Mouse (Mus musculus) embryonic facial prominence, embryonic 10.5 days (tissue): ENCODE measurements around the gene Focad. TPM values are rescaled to one million over a fixed set of nuclear protein-coding genes. Genes with fewer than 3 reads are reported as not detected.
"Not testable (repeated sequence)": the region's sequence is repeated elsewhere in the genome, so short reads cannot be mapped to it uniquely, and the experiment has no call there.

Experiments used
- DNase-seq: peaks from one replicate; pipeline ENCODE4 v3.0.0-alpha.2; 2017; ENCODE audit warnings: low spot score
- H3K27ac ChIP-seq: fragments of 300-500 bp; sonication (generic); replicated peaks from 2 replicates; pipeline ENCODE4 v1.5.1; 2016; ENCODE audit warnings: mild to moderate bottlenecking
- H3K27me3 ChIP-seq: fragments of 300-500 bp; sonication (generic); replicated peaks from 2 replicates; pipeline ENCODE4 v1.6.1; 2016; ENCODE audit warnings: low read depth, mild to moderate bottlenecking; ENCODE audit not compliant: poor library complexity, severe bottlenecking
- H3K36me3 ChIP-seq: fragments of 300-500 bp; sonication (generic); replicated peaks from 2 replicates; pipeline ENCODE4 v1.6.1; 2016; ENCODE audit warnings: mild to moderate bottlenecking, moderate library complexity
- H3K4me1 ChIP-seq: fragments of 300-500 bp; sonication (generic); 2 replicates; pipeline ENCODE4 v1.6.1; 2016
- H3K4me3 ChIP-seq: fragments of 300-500 bp; sonication (generic); 2 replicates; pipeline ENCODE4 v1.5.1; 2016; ENCODE audit warnings: mild to moderate bottlenecking, moderate library complexity
- H3K9me3 ChIP-seq: fragments of 300-500 bp; sonication (generic); 2 replicates; pipeline ENCODE4 v1.6.1; 2016; ENCODE audit warnings: mild to moderate bottlenecking
- WGBS: fragments of 180-500 bp; shearing (Covaris S2); methylation state at CpG from one replicate; pipeline ENCODE4 v1.1.7; 2016; 5-methylcytosine and 5-hydroxymethylcytosine counted together
- polyA plus RNA-seq: library from polyadenylated mRNA; unstranded; fragments of >200 nt; fragmentation: Nextera tagmentation; extraction: Ambion mirVana; gene quantifications from 2 replicates; pipeline ENCODE4 v1.2.1, GENCODE M21; 2016

Gene Focad
- polyA plus RNA-seq, 1 experiment from 2014 or later, result 15.0 TPM

GRCm38 (mm10) chr4:88344468-88344867 lies 250.0 kb downstream of the Focad start:
- WGBS, result 93% methylated on average over 11 of the region's 11 CpGs

GRCm38 (mm10) chr4:88345065-88345464 lies 250.6 kb downstream of the Focad start:
- 77% methylated on average over 4 of the region's 4 CpGs for WGBS
- no peak overlapping the region for H3K4me3 ChIP-seq
- H3K9me3 ChIP-seq, result no peaks in the 10 kb centered on the region
- H3K27ac ChIP-seq, result no peak overlapping the region
- H3K27me3 ChIP-seq, result no peaks in the 10 kb centered on the region
- H3K36me3 ChIP-seq, result no peaks in the 10 kb centered on the region
- peaks cover 8% of the 10 kb centered on the region; the same call in 1 of the 2 replicates for H3K4me1 ChIP-seq
- DNase-seq, result no peak

More at GRCm38 (mm10) chr4:88344468-88344867, 250.0 kb downstream of the Focad start:
- Histone ChIP-seq H3K4me1 (peaks cover 8% of the 10 kb centered on the region; the same call in 1 of the 2 replicates), H3K4me3 (no peak overlapping the region), H3K9me3 (no peaks in the 10 kb centered on the region), H3K36me3 (no peaks in the 10 kb centered on the region), H3K27ac (no peak overlapping the region), H3K27me3 (no peaks in the 10 kb centered on the region)
- DNase-seq, result no peak

GRCm38 (mm10) chr4:88345938-88346337 lies 251.5 kb downstream of the Focad start:
- H3K9me3 ChIP-seq, result no peaks in the 10 kb centered on the region
- 87% methylated on average over 8 of the region's 8 CpGs for WGBS
- peaks cover 8% of the 10 kb centered on the region; the same call in 1 of the 2 replicates for H3K4me1 ChIP-seq
- no peaks in the 10 kb centered on the region for H3K36me3 ChIP-seq
- H3K27me3 ChIP-seq, result no peaks in the 10 kb centered on the region
- H3K4me3 ChIP-seq, result no peak overlapping the region
- DNase-seq, result no peak
- no peak overlapping the region for H3K27ac ChIP-seq

GRCm38 (mm10) chr4:88350910-88351309 lies 256.5 kb downstream of the Focad start:
- H3K4me1 ChIP-seq, result peaks cover 10% of the 10 kb centered on the region
- no peak overlapping the region for H3K27ac ChIP-seq
- H3K9me3 ChIP-seq, result no peaks in the 10 kb centered on the region
- no peak overlapping the region for H3K4me3 ChIP-seq
- peak; percentile 74 for DNase-seq
- WGBS, result 3% methylated on average over 4 of the region's 4 CpGs
- H3K27me3 ChIP-seq, result no peaks in the 10 kb centered on the region
- H3K36me3 ChIP-seq, result no peaks in the 10 kb centered on the region

- WGBS, result 68% methylated on average over 2 of the region's 2 CpGs
- Histone ChIP-seq H3K4me3 (no peak overlapping the region), H3K27ac (no peak overlapping the region), H3K27me3 (no peaks in the 10 kb centered on the region), H3K36me3 (0 out of 2 replicates have a peak, but pooled peaks cover 4% of the 10 kb centered on the region), H3K9me3 (no peaks in the 10 kb centered on the region), H3K4me1 (peaks cover 8% of the 10 kb centered on the region)
- DNase-seq, result no peak
Measured at GRCm38 (mm10) chr4:88356652-88357051, 262.2 kb downstream of the Focad start.

- Histone ChIP-seq H3K4me3 (no peak overlapping the region), H3K36me3 (0 out of 2 replicates have a peak, but pooled peaks cover 4% of the 10 kb centered on the region), H3K9me3 (no peaks in the 10 kb centered on the region), H3K4me1 (peaks cover 8% of the 10 kb centered on the region), H3K27ac (no peak overlapping the region), H3K27me3 (no peaks in the 10 kb centered on the region)
- 86% methylated on average over 3 of the region's 3 CpGs for WGBS
- no peak for DNase-seq
Measured at GRCm38 (mm10) chr4:88357431-88357830, 263.0 kb downstream of the Focad start.

- Histone ChIP-seq H3K27me3 (no peaks in the 10 kb centered on the region), H3K36me3 (no peaks in the 10 kb centered on the region), H3K4me1 (no peaks in the 10 kb centered on the region), H3K4me3 (no peak overlapping the region), H3K9me3 (no peaks in the 10 kb centered on the region), H3K27ac (no peak overlapping the region)
- 95% methylated on average over 6 of the region's 6 CpGs for WGBS
- DNase-seq, result no peak
Measured at GRCm38 (mm10) chr4:88369951-88370350, 275.5 kb downstream of the Focad start.

GRCm38 (mm10) chr4:88370819-88371218 lies 276.4 kb downstream of the Focad start:
- Histone ChIP-seq H3K27me3 (no peaks in the 10 kb centered on the region), H3K27ac (no peak overlapping the region), H3K9me3 (no peaks in the 10 kb centered on the region), H3K36me3 (no peaks in the 10 kb centered on the region), H3K4me1 (no peaks in the 10 kb centered on the region), H3K4me3 (no peak overlapping the region)
- 92% methylated on average over 8 of the region's 8 CpGs for WGBS
- no peak for DNase-seq

- Histone ChIP-seq H3K27ac (peak overlapping the region; percentile 40; the same call in 1 of the 2 replicates), H3K4me3 (no peak overlapping the region)
Measured at GRCm38 (mm10) chr4:88372293-88373224, 278.1 kb downstream of the Focad start.

GRCm38 (mm10) chr4:88390036-88390435 lies 295.6 kb downstream of the Focad start:
- no peaks in the 10 kb centered on the region for H3K9me3 ChIP-seq
- H3K27ac ChIP-seq, result no peak overlapping the region
- H3K4me1 ChIP-seq, result no peaks in the 10 kb centered on the region
- H3K36me3 ChIP-seq, result no peaks in the 10 kb centered on the region
- WGBS, result 65% methylated on average over 1 of the region's 1 CpGs
- H3K4me3 ChIP-seq, result no peak overlapping the region
- no peaks in the 10 kb centered on the region for H3K27me3 ChIP-seq
- no peak for DNase-seq

More at GRCm38 (mm10) chr4:88372293-88373224, 278.1 kb downstream of the Focad start:
- no peaks in the 10 kb centered on the region for H3K27me3 ChIP-seq
- 79% methylated on average over 18 of the region's 18 CpGs for WGBS
- DNase-seq, result no peak
- H3K4me1 ChIP-seq, result no peaks in the 10 kb centered on the region
- H3K9me3 ChIP-seq, result no peaks in the 10 kb centered on the region
- H3K36me3 ChIP-seq, result no peaks in the 10 kb centered on the region

- H3K4me1 ChIP-seq, H3K4me3 ChIP-seq, H3K27me3 ChIP-seq, H3K27ac ChIP-seq, H3K9me3 ChIP-seq, H3K36me3 ChIP-seq, DNase-seq: not testable (repeated sequence)
- 86% methylated on average over 1 of the region's 1 CpGs for WGBS
Measured at GRCm38 (mm10) chr4:88390596-88390995, 296.2 kb downstream of the Focad start.

- Histone ChIP-seq H3K4me1 (no peaks in the 10 kb centered on the region), H3K36me3 (no peaks in the 10 kb centered on the region), H3K9me3 (no peaks in the 10 kb centered on the region), H3K27me3 (no peaks in the 10 kb centered on the region), H3K4me3 (no peak overlapping the region), H3K27ac (no peak overlapping the region)
- DNase-seq, result no peak
- WGBS, result 93% methylated on average over 3 of the region's 3 CpGs
Measured at GRCm38 (mm10) chr4:88395717-88396116, 301.3 kb downstream of the Focad start.

- no peak for DNase-seq
- no peaks in the 10 kb centered on the region for H3K27me3 ChIP-seq
- H3K27ac ChIP-seq, result no peak overlapping the region
- WGBS, result 84% methylated on average over 6 of the region's 6 CpGs
- no peak overlapping the region for H3K4me3 ChIP-seq
- H3K36me3 ChIP-seq, result no peaks in the 10 kb centered on the region
- no peaks in the 10 kb centered on the region for H3K9me3 ChIP-seq
- no peaks in the 10 kb centered on the region for H3K4me1 ChIP-seq
Measured at GRCm38 (mm10) chr4:88396995-88397521, 302.6 kb downstream of the Focad start.
